Mouse (Mus musculus) adrenal gland, postnatal 10 days (tissue): ENCODE measurements around the gene Map6. TPM values are rescaled to one million over a fixed set of nuclear protein-coding genes. Genes with fewer than 3 reads are reported as not detected.

Experiments
- DNase-seq: peaks from one replicate; pipeline ENCODE4 v3.0.0; 2021; ENCODE audit warnings: mixed read lengths
- long read RNA-seq, 2 experiments: library from polyadenylated mRNA; stranded (forward); transcript quantifications; one replicate each; pipeline ENCODE4 v2.0.0; 2021
- total RNA-seq, 2 experiments: library from RNA; stranded (reverse); gene quantifications; 2 replicates each; pipeline ENCODE4 v1.2.3; 2021

Map6 gene
- 10 to 100 TPM; 10.4 to 15.6 TPM for total RNA-seq
- long read RNA-seq, experiment 1, full-length matches to known transcripts: 6 of 9 reads
- long read RNA-seq, experiment 1, partial matches to known transcripts: 2 of 9 reads
- long read RNA-seq, experiment 1, other reads (novel, unspliced or antisense): 1 of 9 reads
- long read RNA-seq, experiment 2, partial matches to known transcripts: 0 of 5 reads
- long read RNA-seq, experiment 2, other reads (novel, unspliced or antisense): 3 of 5 reads

- no peak for DNase-seq
These were observed at the start of gene Map6 for GRCm38 (mm10) chr7:99267251-99267896. Map6 (plus strand) TSS chr7:99267447.

DNA sequence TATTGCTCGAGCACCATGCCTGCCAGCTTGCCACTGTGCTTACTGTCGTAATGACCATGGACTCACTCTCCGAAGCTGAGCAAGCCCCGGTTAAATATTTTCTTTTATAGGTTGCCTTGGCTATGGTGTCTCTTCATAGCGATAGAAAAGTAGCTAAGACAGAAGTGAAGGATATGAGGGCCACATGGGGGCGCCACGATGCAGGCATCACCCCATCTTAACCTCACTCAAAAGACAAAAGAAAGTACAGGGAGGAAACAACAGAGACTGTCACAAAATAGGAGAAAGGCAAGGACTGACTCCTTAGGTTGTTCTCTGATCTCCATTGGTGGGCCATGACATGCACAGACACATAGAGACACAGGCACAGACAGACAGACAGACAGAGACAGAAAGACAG, 43.0 kb upstream of the Map6 start:
- DNase-seq: no peak

- DNase-seq: no peak
These were observed 42.5 kb upstream of the Map6 start for GRCm38 (mm10) chr7:99224648-99225190.

DNA sequence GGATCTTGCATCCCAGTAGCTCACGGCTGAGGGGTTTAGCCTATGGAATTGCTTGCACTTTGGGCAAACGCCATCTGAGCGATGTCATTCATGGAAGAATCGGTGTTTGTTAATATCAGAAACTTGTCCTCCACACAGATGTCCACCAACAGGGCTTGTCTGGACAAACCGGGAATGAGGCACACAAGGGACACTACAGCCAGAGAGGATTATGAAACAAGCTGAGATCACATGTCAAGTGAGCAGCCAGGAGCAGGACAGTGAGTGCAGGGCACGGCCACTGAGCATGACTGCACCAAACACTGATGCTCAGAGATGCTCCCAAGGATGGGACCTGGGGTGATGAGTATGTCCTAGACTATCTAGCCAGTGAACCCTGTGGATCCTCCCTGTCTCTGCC, 41.8 kb upstream of the Map6 start:
- DNase-seq: no peak

GRCm38 (mm10) chr7:99226662-99227061, 40.6 kb upstream of the Map6 start:
- no peak for DNase-seq

GRCm38 (mm10) chr7:99227267-99227666, 40.0 kb upstream of the Map6 start:
- DNase-seq: no peak

DNA sequence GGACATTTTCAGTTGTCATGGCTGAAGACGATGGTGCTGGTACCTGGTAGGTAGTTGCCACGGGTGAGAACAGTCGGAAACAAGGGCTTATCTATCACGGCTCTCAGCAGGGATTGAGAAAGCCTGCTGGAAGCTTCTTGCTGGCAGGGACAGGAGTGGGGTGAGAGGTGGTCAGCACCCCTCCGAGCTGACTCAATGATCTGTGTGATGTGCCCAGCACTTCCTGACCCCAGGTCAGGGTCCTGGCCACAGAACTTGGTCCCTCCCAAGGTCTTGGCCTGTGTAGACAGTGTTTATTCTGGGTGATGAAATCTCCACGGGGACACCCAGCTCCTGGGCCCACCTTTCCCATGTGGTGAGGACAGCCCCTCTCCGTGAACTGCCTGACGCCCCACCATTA, 38.4 kb upstream of the Map6 start:
- DNase-seq: no peak

GRCm38 (mm10) chr7:99229411-99229810, 37.8 kb upstream of the Map6 start:
- DNase-seq: peak; percentile 78

DNA sequence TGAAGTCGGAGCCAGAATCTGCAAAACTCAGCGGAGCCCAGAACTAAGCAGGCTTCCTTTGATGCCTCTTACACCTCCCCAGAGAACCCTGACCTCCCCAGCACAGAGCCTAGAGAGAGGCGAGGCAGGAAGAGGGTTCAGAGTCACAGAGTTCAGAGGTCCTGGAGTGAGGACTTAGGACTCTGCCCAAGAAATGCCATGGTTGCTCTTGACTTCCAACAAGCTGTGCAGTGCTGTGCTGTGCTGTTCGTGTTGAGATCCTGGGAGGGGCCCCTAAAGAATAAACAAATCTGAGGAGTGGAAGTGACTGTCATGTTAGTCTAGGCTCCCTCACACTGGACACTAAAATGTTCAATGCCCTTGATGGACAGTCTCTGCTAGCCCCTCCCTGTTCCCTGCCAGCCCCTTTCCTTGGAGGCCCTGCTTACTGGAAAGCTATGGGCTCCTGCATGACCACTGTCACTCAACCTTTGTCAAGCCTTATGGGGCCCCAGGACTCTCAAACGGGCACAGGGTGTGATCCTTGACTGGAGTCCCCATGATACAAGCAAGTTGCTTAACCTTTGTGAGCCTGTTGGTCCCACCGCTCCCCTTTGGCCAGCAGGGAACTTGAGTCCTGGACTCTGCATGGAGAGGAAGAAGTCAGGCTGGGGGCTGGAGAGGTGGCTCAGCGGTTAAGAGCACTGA, 37.0 kb upstream of the Map6 start:
- DNase-seq: no peak

DNA sequence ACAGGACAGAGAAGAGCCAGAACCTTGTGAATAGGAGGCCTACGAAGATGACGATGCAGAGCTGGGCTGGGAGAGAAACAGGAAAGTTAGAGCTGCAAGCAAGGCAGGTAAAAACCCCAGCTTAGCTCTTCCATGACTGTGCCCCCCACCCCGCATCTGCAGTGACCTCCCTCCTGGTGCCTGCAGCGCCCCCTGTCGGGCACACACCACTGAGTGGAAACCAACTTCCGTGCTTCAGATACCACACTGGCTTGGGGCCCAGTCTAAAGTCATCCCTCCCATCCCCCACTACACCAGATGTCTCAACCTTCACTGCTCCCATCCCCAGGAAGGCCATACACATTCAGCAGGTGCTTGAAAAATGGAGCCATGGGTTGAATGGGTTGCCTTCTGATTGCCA, 34.7 kb upstream of the Map6 start:
- DNase-seq: no peak

DNA sequence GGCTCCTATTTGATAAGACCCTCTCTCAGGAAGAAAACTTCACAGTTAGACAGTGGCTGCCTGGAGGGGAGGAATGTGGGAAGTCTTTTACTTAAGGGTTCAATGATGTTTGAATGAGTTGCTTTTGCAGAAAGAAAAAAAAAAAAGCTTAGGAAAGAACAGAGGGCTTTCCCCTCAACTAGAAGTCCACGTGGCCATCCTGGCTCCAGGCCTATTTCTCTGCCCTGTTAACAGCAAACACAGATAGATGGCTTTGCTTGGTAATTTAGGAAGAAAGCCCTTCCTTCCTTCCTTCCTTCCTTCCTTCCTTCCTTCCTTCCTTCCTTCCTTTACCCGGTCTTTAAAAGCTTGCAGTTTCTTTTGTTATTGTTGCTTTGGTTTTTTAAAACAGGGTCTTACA, 32.3 kb upstream of the Map6 start:
- DNase-seq: no peak

GRCm38 (mm10) chr7:99235657-99236056, 31.6 kb upstream of the Map6 start:
- no peak for DNase-seq

GRCm38 (mm10) chr7:99236888-99237660, 30.2 kb upstream of the Map6 start:
- DNase-seq: no peak

DNA sequence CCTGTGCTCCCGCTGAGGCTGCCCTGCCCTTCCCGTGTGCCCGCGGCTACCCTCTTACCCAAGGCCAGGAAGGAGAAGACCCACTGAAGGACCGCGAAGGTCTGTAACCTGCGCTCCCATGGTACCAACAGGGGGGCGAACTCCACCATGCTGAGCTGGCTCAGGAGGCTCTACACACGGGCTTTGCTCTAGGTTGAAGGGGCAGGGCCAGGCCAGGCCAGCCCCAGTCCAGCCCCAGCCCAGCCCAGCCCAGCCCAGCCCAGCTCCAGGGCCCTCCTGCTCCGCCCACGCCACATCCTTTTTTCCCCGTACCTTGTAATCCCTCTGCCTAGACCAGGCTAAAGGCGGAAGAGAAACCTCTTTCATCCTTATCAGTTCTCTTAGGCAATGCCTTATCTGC, 28.8 kb upstream of the Map6 start, which contains the start of gene Mogat2:
TSS of gene Mogat2 (minus strand) at position 203 of the 400 bp plus-strand sequence.
- no peak for DNase-seq

- no peak for DNase-seq
These were observed 25.1 kb upstream of the Map6 start for GRCm38 (mm10) chr7:99242097-99242496.

GRCm38 (mm10) chr7:99248157-99248742, 19.0 kb upstream of the Map6 start:
- DNase-seq: no peak

GRCm38 (mm10) chr7:99248906-99249581, 18.2 kb upstream of the Map6 start:
- peak; percentile 16 for DNase-seq

- peak; percentile 50 for DNase-seq
These were observed 17.7 kb upstream of the Map6 start for GRCm38 (mm10) chr7:99249582-99249911.

DNA sequence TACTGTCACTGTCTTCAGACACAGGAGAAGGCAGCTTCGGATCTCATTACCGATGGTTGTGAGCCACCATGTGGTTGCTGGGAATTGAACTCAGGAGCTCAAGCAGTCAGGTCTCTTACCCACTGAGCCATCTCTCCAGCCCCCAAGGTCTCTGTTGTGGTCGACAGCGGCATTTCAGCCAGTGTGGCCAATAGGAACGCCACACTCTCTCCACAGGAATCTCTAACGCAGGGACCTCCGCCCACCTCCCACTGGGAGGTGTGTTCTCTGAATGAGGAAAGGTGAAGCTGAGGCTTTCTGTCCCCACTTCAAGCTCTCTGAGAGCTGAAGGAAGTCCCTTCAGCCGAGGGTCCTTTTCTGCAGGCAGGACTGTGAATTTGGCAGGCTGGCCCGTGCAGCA, 16.9 kb upstream of the Map6 start:
- DNase-seq: no peak

DNA sequence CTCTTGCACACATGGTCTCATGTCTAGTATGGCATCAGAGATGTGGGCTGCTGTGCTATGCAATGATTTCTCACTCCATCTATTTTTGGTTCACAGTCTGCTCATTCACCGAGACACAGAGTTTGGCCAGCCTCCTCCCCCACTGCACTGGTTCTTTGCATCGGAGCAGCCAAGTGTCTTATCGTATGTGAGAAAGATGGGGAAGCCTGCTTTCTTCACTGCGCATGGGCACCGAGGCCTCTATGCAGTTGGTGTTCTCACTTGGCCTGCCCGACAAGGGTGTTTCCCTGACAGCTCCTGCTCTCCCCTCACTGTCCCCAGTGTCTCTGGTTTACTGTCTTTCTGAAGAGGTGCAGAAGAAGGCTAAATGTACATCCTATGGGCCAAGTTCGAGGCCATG, 12.2 kb upstream of the Map6 start:
- DNase-seq: no peak

- no peak for DNase-seq
These were observed 5.3 kb upstream of the Map6 start for GRCm38 (mm10) chr7:99261900-99262299.

DNA sequence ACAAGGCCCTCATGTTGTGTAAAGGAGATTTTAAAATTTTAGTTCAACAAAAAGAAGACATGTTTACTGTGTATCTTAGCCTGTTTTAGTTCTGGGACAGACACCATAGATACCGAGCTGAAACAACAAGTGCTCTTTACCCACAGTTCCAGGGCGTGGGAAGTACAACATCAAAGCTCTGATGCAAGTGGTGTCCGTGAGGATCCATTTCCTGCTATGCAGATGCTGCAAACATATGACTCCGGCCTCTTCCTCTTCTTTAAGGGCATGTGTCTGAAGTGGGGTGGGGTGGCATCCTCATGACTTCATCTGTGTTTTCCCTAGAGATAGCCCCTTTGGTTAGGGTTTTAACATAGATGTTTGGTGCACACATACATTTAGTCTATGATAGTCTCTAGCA, 3.7 kb upstream of the Map6 start:
- DNase-seq: no peak
